10 mouse cellular contexts compared by ENCODE assay signal in genomic region chr2:127532379-127532778, GRCm38 (mm10). TPM values are rescaled to one million over a fixed set of nuclear protein-coding genes. Genes with fewer than 3 reads are reported as not detected.
DNase-seq lines count a peak whose midpoint lies in the region; ATAC-seq lines count a peak whose summit lies in the region.
"Had no signal": no experiment of that assay in that cellular context is flagged by ENCODE, and none has a peak within 500 bp of the region (broad histone marks: within the 10 kb centered on the region; RNA-seq: fewer than 3 reads in every experiment).

No protein-coding gene starts in this region.

- H3K9ac ChIP-seq in hindbrain, embryonic 11.5 days (ENCODE audit: low read depth, low read length): no peak overlapping the region
- no peak overlapping the region for H3K9ac ChIP-seq in hindbrain, embryonic 12.5 days

- H3K4me3 ChIP-seq in hindbrain, embryonic 11.5 days (ENCODE audit: low read depth, low read length): no peak overlapping the region
- no peak overlapping the region for H3K4me3 ChIP-seq in hindbrain, embryonic 12.5 days

- no peaks in the 10 kb centered on the region for H3K4me1 ChIP-seq in hindbrain, embryonic 11.5 days (replicated peaks; ENCODE audit: control insufficient read depth, insufficient read depth, low read length)
- H3K4me1 ChIP-seq in hindbrain, embryonic 12.5 days: no peaks in the 10 kb centered on the region

- H3K4me2 ChIP-seq in hindbrain, embryonic 11.5 days (replicated peaks; ENCODE audit: low read depth, low read length): no peak overlapping the region
- no peak overlapping the region for H3K4me2 ChIP-seq in hindbrain, embryonic 12.5 days (replicated peaks)

- no peak for ATAC-seq in hindbrain, embryonic 11.5 days (ENCODE audit: low FRiP score)
- ATAC-seq in hindbrain, embryonic 12.5 days (ENCODE audit: low FRiP score): no peak

- H3K9me3 ChIP-seq in hindbrain, embryonic 11.5 days (ENCODE audit: control insufficient read depth, low read length): no peaks in the 10 kb centered on the region
- H3K9me3 ChIP-seq in hindbrain, embryonic 12.5 days (replicated peaks): no peaks in the 10 kb centered on the region

- peak; percentile 63 for DNase-seq in hindbrain, embryonic 11.5 days (ENCODE audit: low spot score)
- peak; percentile 60 for DNase-seq in testis, postnatal 10 days (ENCODE audit: low spot score)
- DNase-seq in testis, postnatal 14 days (ENCODE audit: low spot score): no peak
- DNase-seq in embryo, embryonic 10 days (ENCODE audit: low spot score): peak; percentile 85
- peak; percentile 61 for DNase-seq in retina, embryonic 14.5 days (ENCODE audit: low spot score)
- no peak for DNase-seq in frontal cortex, adult 2 months (ENCODE audit: extremely low spot score in 1 of 2, low spot score in 1 of 2)
- DNase-seq in gastrocnemius, adult 8-10 months (ENCODE audit: low spot score in 2 of 2): no peak
- DNase-seq: spleen, adult 18-20 months had no signal

- H3K36me3 ChIP-seq in hindbrain, embryonic 11.5 days (ENCODE audit: control insufficient read depth, insufficient read depth, low read length): no peaks in the 10 kb centered on the region
- no peaks in the 10 kb centered on the region for H3K36me3 ChIP-seq in hindbrain, embryonic 12.5 days

- H3K27me3 ChIP-seq in hindbrain, embryonic 11.5 days (ENCODE audit: control insufficient read depth, insufficient read depth, low read length): peaks cover 3% of the 10 kb centered on the region; the same call in 1 of the 2 replicates
- H3K27me3 ChIP-seq in hindbrain, embryonic 12.5 days: peaks cover 11% of the 10 kb centered on the region; the same call in 1 of the 2 replicates

- no peak overlapping the region for H3K27ac ChIP-seq in hindbrain, embryonic 11.5 days (ENCODE audit: low read depth, low read length)
- no peak overlapping the region for H3K27ac ChIP-seq in hindbrain, embryonic 12.5 days

- WGBS in hindbrain, embryonic 11.5 days: 14% methylated on average over 9 of the region's 9 CpGs
- WGBS in hindbrain, embryonic 12.5 days: 10% methylated on average over 9 of the region's 9 CpGs

RNA-seq across cellular contexts. Expression of gene Prom2, which starts 8.9 kb away (rescaled TPM):
- 0.40 and 0.86 TPM in 2 replicates for polyA plus RNA-seq in hindbrain, embryonic 11.5 days (2014; fragmentation: Nextera tagmentation; extraction: Ambion mirVana)
- polyA plus RNA-seq in hindbrain, embryonic 12.5 days (2016; fragmentation: Nextera tagmentation; extraction: Ambion mirVana): 0.42 and 0.77 TPM in 2 replicates
- polyA plus RNA-seq in frontal cortex, adult 2 months (2012; rRNA removed): 0.29 and 0.50 TPM in 2 replicates
- not detected for total RNA-seq in gastrocnemius, adult 8-10 months (2022)
- total RNA-seq: monocyte, adult 5-6 weeks had no signal

RNA-seq across cellular contexts. Expression of gene Kcnip3, which starts 10.5 kb away (rescaled TPM):
- 2.6 and 3.4 TPM in 2 replicates for polyA plus RNA-seq in hindbrain, embryonic 11.5 days (2014; fragmentation: Nextera tagmentation; extraction: Ambion mirVana)
- polyA plus RNA-seq in hindbrain, embryonic 12.5 days (2016; fragmentation: Nextera tagmentation; extraction: Ambion mirVana): 1.4 and 3.5 TPM in 2 replicates
- 87.8 and 92.9 TPM in 2 replicates for polyA plus RNA-seq in frontal cortex, adult 2 months (2012; rRNA removed)
- under 1 TPM; 0.15 to 0.47 (median 0.24) TPM for total RNA-seq in gastrocnemius, adult 8-10 months (2022)

RNA-seq across cellular contexts. Expression of gene Zfp661, which starts 54.5 kb away (rescaled TPM):
- polyA plus RNA-seq in hindbrain, embryonic 11.5 days (2014; fragmentation: Nextera tagmentation; extraction: Ambion mirVana): 7.8 and 9.5 TPM in 2 replicates
- polyA plus RNA-seq in hindbrain, embryonic 12.5 days (2016; fragmentation: Nextera tagmentation; extraction: Ambion mirVana): 8.0 and 8.4 TPM in 2 replicates
- 9.0 and 9.3 TPM in 2 replicates for polyA plus RNA-seq in frontal cortex, adult 2 months (2012; rRNA removed)
- 1 to 10 TPM; 2.2 to 3.6 (median 2.3) TPM for total RNA-seq in gastrocnemius, adult 8-10 months (2022)

RNA-seq across cellular contexts. Expression of gene Mrps5, which starts 54.6 kb away (rescaled TPM):
- 154 and 157 TPM in 2 replicates for polyA plus RNA-seq in hindbrain, embryonic 11.5 days (2014; fragmentation: Nextera tagmentation; extraction: Ambion mirVana)
- polyA plus RNA-seq in hindbrain, embryonic 12.5 days (2016; fragmentation: Nextera tagmentation; extraction: Ambion mirVana): 141 and 149 TPM in 2 replicates
- 113 and 115 TPM in 2 replicates for polyA plus RNA-seq in frontal cortex, adult 2 months (2012; rRNA removed)
- total RNA-seq in gastrocnemius, adult 8-10 months (2022): 10 to 100 TPM; 64.8 to 78.4 (median 74.5) TPM

Comparison
In these comparisons a context has a peak if more than half of its experiments do, and no peak if none do; other contexts are left out.
1. DNase-seq: peak in hindbrain, embryonic 11.5 days (single experiment), testis, postnatal 10 days (single experiment), embryo, embryonic 10 days (single experiment) and retina, embryonic 14.5 days (single experiment); none in testis, postnatal 14 days (single experiment), frontal cortex, adult 2 months (0 of 2) and gastrocnemius, adult 8-10 months (0 of 2).
2. RNA of gene Kcnip3, which starts 10.5 kb away (polyA plus RNA-seq): 87.8 to 92.9 TPM in frontal cortex, adult 2 months; 2.6 to 3.4 TPM in hindbrain, embryonic 11.5 days and 1.4 to 3.5 TPM in hindbrain, embryonic 12.5 days; every median in the first group is over 10 times any median in the second.